Mouse (Mus musculus) limb, embryonic 11.5 days (tissue): ENCODE results near the gene Myo1c. TPM values are rescaled to one million over a fixed set of nuclear protein-coding genes. Genes with fewer than 3 reads are reported as not detected.

ENCODE experiments used
- ATAC-seq: fragments of 200-750 bp; cut with Nextera tagmentation; 2 replicates; pipeline ENCODE4 v1.8.0; 2017; ENCODE audit warnings: low read depth; ENCODE audit not compliant: insufficient number of reproducible peaks, low FRiP score, low TSS enrichment
- DNase-seq: peaks from one replicate; pipeline ENCODE4 v3.0.0-alpha.2; 2015; ENCODE audit warnings: low spot score
- H3K27ac ChIP-seq: fragments of 300-500 bp; sonication (generic); replicated peaks from 2 replicates; pipeline ENCODE4 v1.5.1; 2014; ENCODE audit warnings: low read depth, mild to moderate bottlenecking, low read length
- H3K27me3 ChIP-seq: fragments of 300-500 bp; sonication (generic); 2 replicates; pipeline ENCODE4 v1.6.1; 2014; ENCODE audit warnings: mild to moderate bottlenecking, low read length, mixed read lengths; ENCODE audit not compliant: control insufficient read depth, insufficient read depth
- H3K36me3 ChIP-seq: fragments of 300-500 bp; sonication (generic); 2 replicates; pipeline ENCODE4 v1.6.1; 2014; ENCODE audit warnings: mild to moderate bottlenecking, low read length, moderate library complexity, mixed read lengths; ENCODE audit not compliant: control insufficient read depth, insufficient read depth
- H3K4me1 ChIP-seq: fragments of 300-500 bp; sonication (generic); 2 replicates; pipeline ENCODE4 v1.6.1; 2014; ENCODE audit warnings: low read length, mixed read lengths; ENCODE audit not compliant: control insufficient read depth, insufficient read depth
- H3K4me2 ChIP-seq: fragments of 300-500 bp; sonication (generic); 2 replicates; pipeline ENCODE4 v1.6.1; 2014; ENCODE audit warnings: low read depth, mild to moderate bottlenecking, moderate library complexity; ENCODE audit not compliant: severe bottlenecking
- H3K4me3 ChIP-seq: fragments of 300-500 bp; sonication (generic); 2 replicates; pipeline ENCODE4 v1.5.1; 2014; ENCODE audit warnings: low read depth, low read length
- H3K9ac ChIP-seq: fragments of 300-500 bp; sonication (generic); 2 replicates; pipeline ENCODE4 v1.6.1; 2014; ENCODE audit warnings: mild to moderate bottlenecking, low read length
- H3K9me3 ChIP-seq: fragments of 300-500 bp; sonication (generic); 2 replicates; pipeline ENCODE4 v1.6.1; 2016; ENCODE audit warnings: low read length; ENCODE audit not compliant: control insufficient read depth
- WGBS: fragments of 180-500 bp; shearing (Covaris S2); extraction: QIAGEN DNeasy Blood & Tissue Kit; methylation state at CpG from one replicate; pipeline ENCODE4 v1.1.7; 2014; 5-methylcytosine and 5-hydroxymethylcytosine counted together
- polyA plus RNA-seq: library from polyadenylated mRNA; unstranded; fragments of >200 nt; fragmentation: Nextera tagmentation; extraction: Ambion mirVana; gene quantifications from 2 replicates; pipeline ENCODE4 v1.2.1, GENCODE M21; 2014

Gene Myo1c
- polyA plus RNA-seq, 1 experiment from 2014 or later, result 12.8 TPM

GRCm38 (mm10) chr11:75621426-75621825 lies 28.9 kb upstream of the Myo1c start:
- no peaks in the 10 kb centered on the region for H3K27me3 ChIP-seq
- DNase-seq (no peak), ATAC-seq (no peak)
- 96% methylated on average over 2 of the region's 2 CpGs for WGBS
- H3K9ac ChIP-seq, result no peak overlapping the region
- peaks cover 2% of the 10 kb centered on the region for H3K36me3 ChIP-seq
- no peak overlapping the region for H3K4me3 ChIP-seq
- no peak overlapping the region for H3K4me2 ChIP-seq
- no peak overlapping the region for H3K27ac ChIP-seq
- H3K4me1 ChIP-seq, result no peaks in the 10 kb centered on the region
- H3K9me3 ChIP-seq, result no peaks in the 10 kb centered on the region

GRCm38 (mm10) chr11:75622588-75623329 lies 27.5 kb upstream of the Myo1c start:
- no peaks in the 10 kb centered on the region for H3K9me3 ChIP-seq
- no peaks in the 10 kb centered on the region for H3K27me3 ChIP-seq
- peaks cover 6% of the 10 kb centered on the region for H3K36me3 ChIP-seq
- WGBS, result 89% methylated on average over 2 of the region's 2 CpGs
- H3K4me2 ChIP-seq, result no peak overlapping the region
- no peaks in the 10 kb centered on the region for H3K4me1 ChIP-seq
- no peak overlapping the region for H3K4me3 ChIP-seq
- ATAC-seq (no peak), DNase-seq (no peak)
- H3K9ac ChIP-seq, result no peak overlapping the region
- H3K27ac ChIP-seq, result no peak overlapping the region

GRCm38 (mm10) chr11:75624102-75624554 lies 26.2 kb upstream of the Myo1c start:
- Histone ChIP-seq H3K27me3 (no peaks in the 10 kb centered on the region), H3K4me2 (no peak overlapping the region), H3K4me3 (no peak overlapping the region), H3K9me3 (no peaks in the 10 kb centered on the region), H3K9ac (no peak overlapping the region), H3K36me3 (peaks cover 6% of the 10 kb centered on the region), H3K27ac (no peak overlapping the region), H3K4me1 (no peaks in the 10 kb centered on the region)
- ATAC-seq (no peak), DNase-seq (no peak)
- 86% methylated on average over 2 of the region's 2 CpGs for WGBS

DNA sequence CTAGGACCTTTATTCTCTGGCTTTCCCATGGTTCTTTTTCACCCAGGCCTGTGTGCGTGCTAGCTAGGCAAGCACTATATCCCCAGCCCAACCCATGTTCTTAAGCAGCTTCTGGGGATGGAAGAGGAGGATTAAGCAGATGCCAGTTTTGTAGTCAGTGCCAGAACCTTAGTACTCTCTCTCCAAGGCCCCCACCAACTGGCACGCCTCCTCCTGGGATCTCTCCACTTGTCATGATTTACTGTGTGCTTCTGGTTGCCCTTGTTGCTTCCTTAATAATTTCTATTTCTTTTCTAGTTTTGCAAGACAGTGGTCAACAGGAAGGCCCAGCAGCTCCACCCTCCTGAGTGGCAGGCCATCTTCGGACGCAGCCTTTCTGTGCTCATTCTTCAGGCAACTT lies 24.5 kb upstream of the Myo1c start:
- Histone ChIP-seq H3K27ac (no peak overlapping the region), H3K36me3 (peaks cover 6% of the 10 kb centered on the region), H3K4me1 (no peaks in the 10 kb centered on the region), H3K9ac (no peak overlapping the region), H3K9me3 (no peaks in the 10 kb centered on the region), H3K27me3 (no peaks in the 10 kb centered on the region), H3K4me3 (no peak overlapping the region), H3K4me2 (no peak overlapping the region)
- no peak for ATAC-seq
- WGBS, result 94% methylated on average over 4 of the region's 4 CpGs
- DNase-seq, result no peak

GRCm38 (mm10) chr11:75630098-75630497 lies 20.2 kb upstream of the Myo1c start:
- Histone ChIP-seq H3K4me3 (peak overlapping the region; percentile 59), H3K4me1 (peaks cover 3% of the 10 kb centered on the region; the same call in 1 of the 2 replicates), H3K27me3 (no peaks in the 10 kb centered on the region), H3K36me3 (peaks cover 6% of the 10 kb centered on the region; the same call in 1 of the 2 replicates), H3K9ac (peak overlapping the region; percentile 67), H3K27ac (peak overlapping the region; percentile 57), H3K4me2 (peak overlapping the region; percentile 84), H3K9me3 (no peaks in the 10 kb centered on the region)
- WGBS, result 20% methylated on average over 5 of the region's 5 CpGs
- ATAC-seq, result no peak
- DNase-seq, result no peak

DNA sequence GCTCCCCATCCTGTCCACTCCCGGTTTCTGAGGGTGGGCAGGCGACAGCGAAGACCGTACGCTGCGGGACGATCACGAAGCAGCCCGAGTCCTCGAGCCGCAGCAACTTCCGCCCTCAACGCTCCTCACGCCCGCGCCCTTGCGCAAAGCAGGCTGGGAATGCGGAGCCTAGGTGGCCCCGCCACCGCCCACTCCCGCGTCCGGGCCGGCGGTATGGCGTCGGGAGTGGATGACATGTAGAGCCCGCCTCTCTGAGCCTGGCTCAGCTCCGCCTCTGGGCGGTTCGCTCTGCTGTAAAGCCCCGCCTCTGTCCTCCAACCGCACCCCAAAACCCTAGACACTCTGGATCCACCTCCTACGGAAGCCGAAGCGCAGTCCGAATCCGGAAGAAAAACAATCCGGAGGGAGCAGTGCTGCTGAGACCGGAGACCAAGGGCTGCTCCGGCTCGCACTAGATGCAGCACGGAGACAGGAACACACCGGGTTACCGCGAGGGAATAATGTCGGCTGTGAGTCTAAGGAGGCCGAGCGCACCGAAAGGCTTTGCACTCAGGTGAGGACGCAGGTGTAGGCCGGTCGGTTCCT lies 19.6 kb upstream of the Myo1c start, which contains the start of gene Inpp5k:
Gene Inpp5k, plus strand, starts transcription at position 344 of the 585 bp plus-strand sequence.
- Histone ChIP-seq H3K9me3 (no peaks in the 10 kb centered on the region), H3K27me3 (no peaks in the 10 kb centered on the region), H3K4me3 (peak within 1 kb of the TSS; percentile 59), H3K4me2 (peak within 1 kb of the TSS; percentile 84), H3K27ac (peak within 1 kb of the TSS; percentile 57), H3K9ac (peak within 1 kb of the TSS; percentile 67), H3K36me3 (peaks cover 4% of the 10 kb centered on the region; the same call in 1 of the 2 replicates), H3K4me1 (peaks cover 6% of the 10 kb centered on the region)
- peak; percentile 94 for DNase-seq
- under 1% methylated on average over 53 of the region's 53 CpGs for WGBS
- peak; percentile 96 for ATAC-seq

- DNase-seq (no peak), ATAC-seq (no peak)
- H3K9ac ChIP-seq, result peak overlapping the region; percentile 64
- peaks cover 6% of the 10 kb centered on the region for H3K4me1 ChIP-seq
- H3K4me2 ChIP-seq, result peak overlapping the region; percentile 84
- no peak overlapping the region for H3K27ac ChIP-seq
- 15% methylated on average over 13 of the region's 13 CpGs for WGBS
- peak overlapping the region; percentile 59 for H3K4me3 ChIP-seq
- H3K9me3 ChIP-seq, result no peaks in the 10 kb centered on the region
- H3K27me3 ChIP-seq, result no peaks in the 10 kb centered on the region
- H3K36me3 ChIP-seq, result peaks cover under 1% of the 10 kb centered on the region; the same call in 1 of the 2 replicates
These were observed 18.6 kb upstream of the Myo1c start for GRCm38 (mm10) chr11:75631561-75632225.

- H3K9me3 ChIP-seq, result no peaks in the 10 kb centered on the region
- no peak overlapping the region for H3K4me2 ChIP-seq
- 96% methylated on average over 5 of the region's 5 CpGs for WGBS
- no peaks in the 10 kb centered on the region for H3K27me3 ChIP-seq
- DNase-seq (no peak), ATAC-seq (no peak)
- peaks cover 6% of the 10 kb centered on the region for H3K4me1 ChIP-seq
- H3K4me3 ChIP-seq, result no peak overlapping the region
- H3K36me3 ChIP-seq, result no peaks in the 10 kb centered on the region
- no peak overlapping the region for H3K27ac ChIP-seq
- H3K9ac ChIP-seq, result no peak overlapping the region
These were observed 17.4 kb upstream of the Myo1c start for GRCm38 (mm10) chr11:75632921-75633320.
